Mouse (Mus musculus): ENCODE data around the gene Zfp1. TPM values are rescaled to one million over a fixed set of nuclear protein-coding genes. Genes with fewer than 3 reads are reported as not detected.

Zfp1 gene
- polyA plus RNA-seq, 1 experiment from 2014 or later: 28.8 TPM

GRCm38 (mm10) chr8:111682521-111682920, 39.3 kb downstream of the Zfp1 start:
- no peaks in the 10 kb centered on the region for H3K27me3 ChIP-seq
- H3K9me3 ChIP-seq: no peaks in the 10 kb centered on the region
- H3K36me3 ChIP-seq: no peaks in the 10 kb centered on the region
- WGBS: 36% methylated on average over 9 of the region's 9 CpGs
- no peak overlapping the region for H3K9ac ChIP-seq (replicated peaks)
- no peak overlapping the region for H3K4me3 ChIP-seq (replicated peaks)
- H3K4me1 ChIP-seq (replicated peaks): no peaks in the 10 kb centered on the region
- no peak overlapping the region for H3K4me2 ChIP-seq (replicated peaks)
- no peak overlapping the region for H3K27ac ChIP-seq
- ATAC-seq: no peak

GRCm38 (mm10) chr8:111686881-111687280, 43.7 kb downstream of the Zfp1 start:
- ATAC-seq: no peak
- H3K4me3 ChIP-seq (replicated peaks): no peak overlapping the region
- H3K4me2 ChIP-seq (replicated peaks): no peak overlapping the region
- H3K27ac ChIP-seq: no peak overlapping the region
- H3K36me3 ChIP-seq: no peaks in the 10 kb centered on the region
- H3K4me1 ChIP-seq (replicated peaks): no peaks in the 10 kb centered on the region
- H3K27me3 ChIP-seq: no peaks in the 10 kb centered on the region
- H3K9ac ChIP-seq (replicated peaks): no peak overlapping the region
- WGBS: 83% methylated on average over 13 of the region's 13 CpGs
- no peaks in the 10 kb centered on the region for H3K9me3 ChIP-seq

- Histone ChIP-seq H3K27me3 (no peaks in the 10 kb centered on the region), H3K9ac (replicated peaks) (no peak within 1 kb of the TSS), H3K9me3 (no peaks in the 10 kb centered on the region), H3K4me1 (replicated peaks) (0 out of 2 replicates have a peak, but pooled peaks cover 4% of the 10 kb centered on the region), H3K36me3 (no peaks in the 10 kb centered on the region), H3K27ac (no peak within 1 kb of the TSS), H3K4me3 (replicated peaks) (no peak within 1 kb of the TSS), H3K4me2 (replicated peaks) (no peak within 1 kb of the TSS)
- WGBS: 85% methylated on average over 2 of the region's 2 CpGs
- ATAC-seq: no peak
These were observed 47.8 kb downstream of the Zfp1 start, which contains the start of gene Ctrb1 for GRCm38 (mm10) chr8:111690960-111691445. Ctrb1 (minus strand) TSS chr8:111691010.

GRCm38 (mm10) chr8:111693261-111693741, 50.1 kb downstream of the Zfp1 start:
- no peak for ATAC-seq
- no peaks in the 10 kb centered on the region for H3K36me3 ChIP-seq
- H3K9me3 ChIP-seq: no peaks in the 10 kb centered on the region
- no peak overlapping the region for H3K4me3 ChIP-seq (replicated peaks)
- H3K4me2 ChIP-seq (replicated peaks): no peak overlapping the region
- no peak overlapping the region for H3K9ac ChIP-seq (replicated peaks)
- no peak overlapping the region for H3K27ac ChIP-seq
- H3K4me1 ChIP-seq (replicated peaks): 0 out of 2 replicates have a peak, but pooled peaks cover 4% of the 10 kb centered on the region
- 71% methylated on average over 6 of the region's 6 CpGs for WGBS
- H3K27me3 ChIP-seq: no peaks in the 10 kb centered on the region

GRCm38 (mm10) chr8:111695441-111695840, 52.2 kb downstream of the Zfp1 start:
- Histone ChIP-seq H3K4me3 (replicated peaks) (no peak overlapping the region), H3K9ac (replicated peaks) (no peak overlapping the region), H3K4me1 (replicated peaks) (0 out of 2 replicates have a peak, but pooled peaks cover 4% of the 10 kb centered on the region), H3K4me2 (replicated peaks) (no peak overlapping the region), H3K27me3 (no peaks in the 10 kb centered on the region), H3K36me3 (no peaks in the 10 kb centered on the region), H3K27ac (no peak overlapping the region), H3K9me3 (no peaks in the 10 kb centered on the region)
- no peak for ATAC-seq
- WGBS: 83% methylated on average over 7 of the region's 7 CpGs

- Histone ChIP-seq H3K9me3 (no peaks in the 10 kb centered on the region), H3K4me3 (replicated peaks) (no peak overlapping the region), H3K36me3 (no peaks in the 10 kb centered on the region), H3K4me2 (replicated peaks) (no peak overlapping the region), H3K27me3 (no peaks in the 10 kb centered on the region), H3K9ac (replicated peaks) (no peak overlapping the region), H3K27ac (no peak overlapping the region), H3K4me1 (replicated peaks) (0 out of 2 replicates have a peak, but pooled peaks cover 4% of the 10 kb centered on the region)
- WGBS: 85% methylated on average over 10 of the region's 10 CpGs
- no peak for ATAC-seq
These were observed 54.5 kb downstream of the Zfp1 start for GRCm38 (mm10) chr8:111697655-111698054.

- Histone ChIP-seq H3K9ac (replicated peaks) (no peak overlapping the region), H3K27me3 (no peaks in the 10 kb centered on the region), H3K9me3 (no peaks in the 10 kb centered on the region), H3K4me3 (replicated peaks) (no peak overlapping the region), H3K27ac (no peak overlapping the region), H3K4me2 (replicated peaks) (no peak overlapping the region), H3K36me3 (no peaks in the 10 kb centered on the region), H3K4me1 (replicated peaks) (no peaks in the 10 kb centered on the region)
- WGBS: 41% methylated on average over 1 of the region's 1 CpGs
- no peak for ATAC-seq
These were observed 55.8 kb downstream of the Zfp1 start for GRCm38 (mm10) chr8:111699035-111699434.

- H3K27me3 ChIP-seq: no peaks in the 10 kb centered on the region
- no peak overlapping the region for H3K9ac ChIP-seq (replicated peaks)
- no peak overlapping the region for H3K27ac ChIP-seq
- H3K4me3 ChIP-seq (replicated peaks): no peak overlapping the region
- no peaks in the 10 kb centered on the region for H3K4me1 ChIP-seq (replicated peaks)
- no peak overlapping the region for H3K4me2 ChIP-seq (replicated peaks)
- no peaks in the 10 kb centered on the region for H3K36me3 ChIP-seq
- no peaks in the 10 kb centered on the region for H3K9me3 ChIP-seq
- WGBS: 78% methylated on average over 3 of the region's 3 CpGs
- no peak for ATAC-seq
These were observed 57.0 kb downstream of the Zfp1 start for GRCm38 (mm10) chr8:111700201-111700600.

GRCm38 (mm10) chr8:111700740-111701139, 57.5 kb downstream of the Zfp1 start:
- no peaks in the 10 kb centered on the region for H3K27me3 ChIP-seq

GRCm38 (mm10) chr8:111701380-111701779, 58.2 kb downstream of the Zfp1 start:
- 83% methylated on average over 9 of the region's 9 CpGs for WGBS
- ATAC-seq: no peak
- Histone ChIP-seq H3K4me1 (replicated peaks) (no peaks in the 10 kb centered on the region), H3K27me3 (no peaks in the 10 kb centered on the region), H3K36me3 (no peaks in the 10 kb centered on the region), H3K9me3 (no peaks in the 10 kb centered on the region), H3K27ac (no peak overlapping the region), H3K4me3 (replicated peaks) (no peak overlapping the region), H3K4me2 (replicated peaks) (no peak overlapping the region), H3K9ac (replicated peaks) (no peak overlapping the region)

More at GRCm38 (mm10) chr8:111700740-111701139, 57.5 kb downstream of the Zfp1 start:
- Histone ChIP-seq H3K4me1 (replicated peaks) (no peaks in the 10 kb centered on the region), H3K9me3 (no peaks in the 10 kb centered on the region), H3K4me2 (replicated peaks) (no peak overlapping the region), H3K36me3 (no peaks in the 10 kb centered on the region), H3K9ac (replicated peaks) (no peak overlapping the region), H3K4me3 (replicated peaks) (no peak overlapping the region), H3K27ac (no peak overlapping the region)
- no peak for ATAC-seq
- 92% methylated on average over 5 of the region's 5 CpGs for WGBS

- Histone ChIP-seq H3K9ac (replicated peaks) (no peak overlapping the region), H3K4me1 (replicated peaks) (no peaks in the 10 kb centered on the region), H3K27me3 (no peaks in the 10 kb centered on the region), H3K4me3 (replicated peaks) (no peak overlapping the region), H3K4me2 (replicated peaks) (no peak overlapping the region), H3K36me3 (peaks cover 12% of the 10 kb centered on the region), H3K9me3 (no peaks in the 10 kb centered on the region), H3K27ac (no peak overlapping the region)
- WGBS: 94% methylated on average over 12 of the region's 12 CpGs
- ATAC-seq: no peak
These were observed 61.4 kb downstream of the Zfp1 start for GRCm38 (mm10) chr8:111704585-111704984.

- no peak for ATAC-seq
These were observed 62.0 kb downstream of the Zfp1 start for GRCm38 (mm10) chr8:111705222-111705621.

GRCm38 (mm10) chr8:111705699-111706098, 62.5 kb downstream of the Zfp1 start:
- H3K27ac ChIP-seq: no peak overlapping the region; the same call in 1 of the 2 replicates
- no peak overlapping the region for H3K9ac ChIP-seq (replicated peaks)
- peaks cover 23% of the 10 kb centered on the region for H3K36me3 ChIP-seq
- H3K4me3 ChIP-seq (replicated peaks): no peak overlapping the region
- H3K4me1 ChIP-seq (replicated peaks): no peaks in the 10 kb centered on the region
- H3K27me3 ChIP-seq: no peaks in the 10 kb centered on the region
- WGBS: 74% methylated on average over 5 of the region's 5 CpGs
- no peak overlapping the region for H3K4me2 ChIP-seq (replicated peaks)
- no peak; the same call in 1 of the 2 replicates for ATAC-seq
- no peaks in the 10 kb centered on the region for H3K9me3 ChIP-seq

More at GRCm38 (mm10) chr8:111705222-111705621, 62.0 kb downstream of the Zfp1 start:
- WGBS: 75% methylated on average over 3 of the region's 3 CpGs
- no peak overlapping the region for H3K4me3 ChIP-seq (replicated peaks)
- H3K4me1 ChIP-seq (replicated peaks): no peaks in the 10 kb centered on the region
- peaks cover 19% of the 10 kb centered on the region for H3K36me3 ChIP-seq
- H3K27me3 ChIP-seq: no peaks in the 10 kb centered on the region
- H3K9ac ChIP-seq (replicated peaks): no peak overlapping the region
- H3K4me2 ChIP-seq (replicated peaks): no peak overlapping the region
- no peaks in the 10 kb centered on the region for H3K9me3 ChIP-seq
- H3K27ac ChIP-seq: no peak overlapping the region

All from midbrain, embryonic 13.5 days (tissue).